Mouse (Mus musculus) left cerebral cortex, postnatal 36 days (tissue): ENCODE data around the gene Galk1. TPM values are rescaled to one million over a fixed set of nuclear protein-coding genes. Genes with fewer than 3 reads are reported as not detected.

ENCODE experiments used
- DNase-seq, 2 experiments: peaks; one replicate each; pipeline ENCODE4 v3.0.0; 2021 to 2022; ENCODE audit warnings: low spot score in 2 of 2, mixed read lengths in 1 of 2
- intact Hi-C: fragments of 180-260 bp; cut with DNase I; formaldehyde crosslinking; loops from one replicate; pipeline ENCODE4 v1.15.1; 2025
- total RNA-seq, 2 experiments: library from RNA; stranded (reverse); gene quantifications; 2 replicates each; pipeline ENCODE4 v1.2.3; 2021

Galk1 gene
- total RNA-seq, 2 experiments from 2014 or later = 15.8 to 18.6 TPM

- DNase-seq = no peak
Measured at GRCm38 (mm10) chr11:115997047-115997446, 15.5 kb downstream of the Galk1 start.

GRCm38 (mm10) chr11:115995256-115995655 is 17.3 kb downstream of the Galk1 start:
- intact Hi-C loops = loop anchor here (10.0 kb wide), 1 partner anchor 260 kb away; no protein-coding TSS in a partner anchor
- DNase-seq = no peak

More at GRCm38 (mm10) chr11:115997047-115997446, 15.5 kb downstream of the Galk1 start:
- intact Hi-C loops = loop anchor here (10.0 kb wide), 1 partner anchor 262 kb away; no protein-coding TSS in a partner anchor

- intact Hi-C loops = loop anchor here (10.0 kb wide), 1 partner anchor 257 kb away; no protein-coding TSS in a partner anchor
- DNase-seq = no peak
Measured at GRCm38 (mm10) chr11:115992098-115992497, 20.4 kb downstream of the Galk1 start.

- DNase-seq = no peak
- intact Hi-C loops = loop anchor here (10.0 kb wide), 1 partner anchor 255 kb away; no protein-coding TSS in a partner anchor
Measured at GRCm38 (mm10) chr11:115989686-115990085, 22.8 kb downstream of the Galk1 start.

GRCm38 (mm10) chr11:115983291-115983690 is 29.2 kb downstream of the Galk1 start:
- DNase-seq = no peak
- intact Hi-C loops = no loop called here

GRCm38 (mm10) chr11:115982472-115982871 is 30.0 kb downstream of the Galk1 start:
- DNase-seq = no peak
- intact Hi-C loops = no loop called here

GRCm38 (mm10) chr11:115975544-115975943 is 37.0 kb downstream of the Galk1 start:
- intact Hi-C loops = no loop called here
- no peak for DNase-seq

- no peak for DNase-seq
- intact Hi-C loops = no loop called here
Measured at GRCm38 (mm10) chr11:115975083-115975420, 37.5 kb downstream of the Galk1 start.

GRCm38 (mm10) chr11:115974309-115975082 is 38.0 kb downstream of the Galk1 start, which contains the start of gene Itgb4:
Gene Itgb4, plus strand, starts transcription at chr11:115974709.
- no peak for DNase-seq
- intact Hi-C loops = no loop called here

- intact Hi-C loops = no loop called here
- no peak for DNase-seq
Measured at GRCm38 (mm10) chr11:115971016-115971415, 41.5 kb downstream of the Galk1 start.

- intact Hi-C loops = no loop called here
- DNase-seq = no peak
Measured at GRCm38 (mm10) chr11:115970006-115970673, 42.4 kb downstream of the Galk1 start.

- DNase-seq = no peak
- intact Hi-C loops = no loop called here
Measured at GRCm38 (mm10) chr11:115968731-115969405, 43.7 kb downstream of the Galk1 start.

GRCm38 (mm10) chr11:115964977-115965604 is 47.4 kb downstream of the Galk1 start:
- DNase-seq = no peak

GRCm38 (mm10) chr11:115962651-115963412 is 49.7 kb downstream of the Galk1 start:
- DNase-seq = no peak
- intact Hi-C loops = no loop called here

More at GRCm38 (mm10) chr11:115964977-115965604, 47.4 kb downstream of the Galk1 start:
- intact Hi-C loops = no loop called here

- DNase-seq = no peak
- intact Hi-C loops = no loop called here
Measured at GRCm38 (mm10) chr11:115959018-115959417, 53.5 kb downstream of the Galk1 start.
